Mouse (Mus musculus) T-cell, adult 2 months (primary cell): Measurements from ENCODE around the gene Acoxl.

Experiments used
- DNase-seq: peaks from one replicate; pipeline ENCODE4 v3.0.0; 2022; ENCODE audit warnings: low spot score

Acoxl gene

DNA sequence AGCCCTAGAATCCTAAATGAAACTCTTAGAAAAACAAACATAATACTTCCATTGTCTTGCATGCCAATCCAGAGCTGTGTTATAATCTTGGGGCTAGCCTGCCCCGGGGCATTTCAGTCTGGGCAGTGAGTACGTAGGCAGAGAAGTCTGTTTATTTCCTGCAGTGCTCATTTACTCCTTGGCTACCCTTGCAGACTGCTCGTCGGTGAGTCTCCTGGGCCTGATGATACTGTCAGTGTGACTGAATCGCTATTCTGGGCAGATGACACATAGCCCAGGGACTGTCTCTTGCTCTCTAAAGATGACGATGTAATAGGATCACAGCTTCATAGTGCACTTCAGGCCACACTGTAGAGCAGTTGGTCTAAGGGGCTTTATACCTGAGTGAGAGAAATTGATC lies 56.2 kb downstream of the Acoxl start:
- no peak for DNase-seq

DNA sequence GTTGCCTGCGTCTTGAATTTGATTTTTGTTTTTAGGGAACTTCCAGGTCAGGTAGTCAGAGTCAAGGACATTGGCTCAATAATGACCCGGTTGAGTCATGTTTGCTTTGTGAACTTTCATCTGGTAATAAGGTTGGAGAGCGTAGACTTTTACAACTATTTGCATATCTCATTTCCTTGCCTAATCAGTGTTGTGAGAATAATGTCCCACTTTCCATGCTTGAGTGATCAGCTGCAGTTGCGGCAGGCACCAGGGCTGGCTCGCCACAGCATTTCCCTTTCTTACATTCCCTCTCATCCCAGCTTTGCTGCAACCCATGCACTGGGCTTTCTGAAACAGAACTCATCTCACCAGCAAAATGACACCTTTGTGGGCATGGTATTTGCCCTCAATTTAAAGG lies 59.0 kb downstream of the Acoxl start:
- DNase-seq, result no peak

DNA sequence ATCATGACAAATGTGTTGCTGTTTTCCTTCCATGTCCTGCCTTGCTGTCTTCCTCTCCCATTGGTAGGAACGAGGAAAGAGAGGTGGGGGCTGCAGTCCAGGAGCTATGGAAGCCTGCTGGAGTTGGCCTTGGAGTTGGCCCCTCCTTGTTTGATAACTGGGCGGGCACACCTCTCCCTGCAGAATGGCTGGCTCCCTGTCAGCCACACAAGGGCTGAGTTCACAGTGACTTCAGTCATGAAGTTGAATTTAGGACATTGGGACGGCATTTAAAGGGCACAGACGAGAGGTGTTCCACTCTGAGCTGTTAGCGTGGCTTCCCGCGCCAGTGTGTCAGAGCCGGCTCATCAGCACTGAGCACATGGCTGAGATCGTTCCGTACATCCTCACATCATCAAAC lies 66.2 kb downstream of the Acoxl start:
- no peak for DNase-seq

GRCm38 (mm10) chr2:127906973-127907678 lies 68.5 kb downstream of the Acoxl start:
- DNase-seq, result no peak

GRCm38 (mm10) chr2:127907679-127908042 lies 69.0 kb downstream of the Acoxl start:
- DNase-seq, result no peak

DNA sequence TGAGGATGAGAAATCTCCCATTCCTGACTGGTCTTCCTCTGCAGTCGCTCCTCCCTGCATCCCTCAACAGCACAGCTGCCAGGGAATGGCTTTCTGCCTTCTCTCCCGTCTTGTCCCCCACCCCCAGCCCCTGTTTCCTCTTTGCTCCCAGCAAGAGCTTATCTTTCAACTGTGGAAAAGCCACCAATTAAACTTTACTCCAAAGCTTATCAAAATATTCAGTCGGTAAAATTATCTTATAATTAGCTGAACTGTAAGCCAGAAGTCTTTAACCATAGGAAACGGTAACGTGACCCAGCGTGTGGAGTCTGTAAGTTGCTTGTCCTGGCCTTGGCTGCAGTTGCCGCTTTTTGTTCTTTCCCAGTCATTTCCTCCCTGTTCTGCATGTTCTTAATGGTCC lies 70.2 kb downstream of the Acoxl start:
- DNase-seq, result no peak

DNA sequence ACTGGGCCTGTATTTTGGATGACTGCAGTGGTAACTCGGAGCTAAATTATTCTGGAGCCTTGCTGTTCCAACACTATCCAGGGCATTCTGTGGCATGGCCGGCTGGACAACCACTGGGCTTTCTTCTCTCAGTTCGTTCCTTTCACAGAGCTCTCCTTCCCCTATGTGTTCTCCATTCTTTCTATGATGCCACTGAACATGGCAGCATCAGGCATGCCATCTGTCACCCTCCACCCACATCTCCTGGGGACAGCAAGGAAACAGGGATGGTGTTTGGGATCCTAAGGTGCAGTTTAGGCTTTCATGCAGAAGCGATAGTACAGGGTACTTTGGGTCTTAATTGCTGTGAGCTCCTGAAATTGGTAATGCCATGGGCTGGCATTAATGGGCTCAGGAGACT lies 71.1 kb downstream of the Acoxl start:
- DNase-seq, result no peak

- no peak for DNase-seq
Observed at GRCm38 (mm10) chr2:127911579-127911978, 72.9 kb downstream of the Acoxl start.

DNA sequence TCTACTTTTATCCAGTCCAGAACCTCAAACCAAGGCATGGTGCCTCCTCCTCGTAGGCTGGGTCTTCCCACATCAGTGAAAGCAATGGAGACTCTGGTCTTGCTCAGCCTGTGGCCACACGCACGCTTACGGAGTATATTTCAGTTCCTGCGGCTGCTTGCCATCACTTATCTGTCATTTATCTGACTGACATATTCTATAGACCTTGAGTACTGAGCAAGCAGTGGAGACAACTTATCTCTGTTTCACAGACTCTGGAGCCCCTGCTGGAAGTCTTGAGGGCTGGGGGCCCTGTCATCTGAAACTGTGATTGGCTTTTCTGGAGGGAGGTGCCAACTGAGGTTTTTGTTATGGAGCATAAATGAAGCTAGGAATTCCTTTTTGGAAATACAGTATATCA lies 75.4 kb downstream of the Acoxl start:
- no peak for DNase-seq

DNA sequence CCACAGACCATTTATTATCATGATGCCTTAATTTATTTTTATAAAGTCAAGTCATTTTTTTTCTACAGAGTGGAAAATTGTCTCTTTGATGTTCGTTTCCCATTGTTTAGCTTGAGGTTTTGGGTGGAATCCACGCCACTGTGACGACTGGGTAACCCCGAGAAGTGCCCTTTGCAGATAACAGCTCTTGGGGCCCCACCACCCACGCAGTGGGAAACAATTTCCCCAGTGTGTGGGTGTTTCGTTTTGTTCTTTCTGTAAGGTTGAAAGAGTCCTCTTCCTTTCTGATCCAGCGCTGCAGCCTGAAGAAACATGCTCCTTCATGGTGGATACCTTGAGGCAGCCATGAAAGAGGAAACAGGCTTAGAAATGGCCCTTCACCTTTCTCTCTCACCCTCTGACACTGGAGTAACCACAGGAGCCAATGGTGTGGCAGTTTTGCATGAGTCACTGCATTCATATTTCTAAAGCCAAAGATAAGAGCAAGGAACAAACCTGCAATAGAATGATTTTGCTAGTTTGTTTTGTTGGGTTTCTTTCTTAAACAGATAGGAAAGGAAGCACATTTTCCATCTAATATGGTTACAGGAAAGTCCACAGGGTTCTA lies 78.2 kb downstream of the Acoxl start:
- DNase-seq, result peak; percentile 73

DNA sequence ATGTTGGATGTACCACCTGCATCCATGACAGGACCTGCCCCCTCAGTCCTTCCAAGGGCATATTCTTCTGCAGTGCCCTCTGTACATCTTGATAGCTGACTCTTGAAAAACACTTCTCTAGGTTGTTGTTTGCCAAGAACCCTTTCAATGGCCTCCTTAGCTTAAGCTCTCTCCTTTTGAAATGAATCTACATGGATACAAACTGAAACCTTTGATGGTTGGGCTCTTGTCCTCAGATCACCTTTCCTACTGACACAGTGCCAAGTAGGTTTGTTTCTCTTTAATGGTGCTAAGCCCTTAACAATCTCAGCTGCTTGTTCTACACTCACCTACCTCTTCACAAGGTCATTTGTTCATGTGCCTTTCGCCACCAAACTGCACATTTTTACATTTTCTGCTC lies 81.1 kb downstream of the Acoxl start:
- DNase-seq, result no peak

- DNase-seq, result peak; percentile 74
Observed at GRCm38 (mm10) chr2:127922036-127922901, 83.6 kb downstream of the Acoxl start.

DNA sequence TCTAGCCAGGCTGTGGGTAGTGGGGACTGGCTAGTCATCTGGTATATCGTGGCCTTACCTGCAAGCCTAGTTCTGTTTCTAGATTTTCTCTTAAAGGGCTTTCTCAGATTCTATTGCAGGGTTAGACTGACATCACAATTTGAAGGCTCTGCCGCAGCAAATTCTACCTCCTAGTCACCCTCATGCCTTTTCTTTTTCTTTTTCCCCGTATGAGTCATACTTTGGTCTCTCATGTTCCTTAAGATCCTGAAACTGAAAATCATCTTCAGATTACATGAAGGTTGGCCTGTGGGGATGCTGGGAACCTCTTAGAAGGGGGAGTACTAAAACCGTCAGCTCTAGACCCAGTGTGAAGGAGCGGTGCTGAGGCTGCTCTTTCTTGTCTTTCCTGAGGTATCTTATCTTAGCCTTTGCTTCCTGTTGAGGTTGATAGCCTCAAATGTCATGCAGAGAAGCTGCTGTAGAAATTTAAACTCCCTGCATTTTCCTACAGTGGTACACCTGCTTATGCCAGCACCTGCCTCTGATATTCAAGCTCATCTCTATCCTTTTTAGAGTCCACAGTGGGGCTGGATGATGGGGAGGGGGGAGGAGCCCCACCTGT lies 84.5 kb downstream of the Acoxl start:
- peak; percentile 20 for DNase-seq

- DNase-seq, result no peak
Observed at GRCm38 (mm10) chr2:127926679-127927324, 88.1 kb downstream of the Acoxl start.

DNA sequence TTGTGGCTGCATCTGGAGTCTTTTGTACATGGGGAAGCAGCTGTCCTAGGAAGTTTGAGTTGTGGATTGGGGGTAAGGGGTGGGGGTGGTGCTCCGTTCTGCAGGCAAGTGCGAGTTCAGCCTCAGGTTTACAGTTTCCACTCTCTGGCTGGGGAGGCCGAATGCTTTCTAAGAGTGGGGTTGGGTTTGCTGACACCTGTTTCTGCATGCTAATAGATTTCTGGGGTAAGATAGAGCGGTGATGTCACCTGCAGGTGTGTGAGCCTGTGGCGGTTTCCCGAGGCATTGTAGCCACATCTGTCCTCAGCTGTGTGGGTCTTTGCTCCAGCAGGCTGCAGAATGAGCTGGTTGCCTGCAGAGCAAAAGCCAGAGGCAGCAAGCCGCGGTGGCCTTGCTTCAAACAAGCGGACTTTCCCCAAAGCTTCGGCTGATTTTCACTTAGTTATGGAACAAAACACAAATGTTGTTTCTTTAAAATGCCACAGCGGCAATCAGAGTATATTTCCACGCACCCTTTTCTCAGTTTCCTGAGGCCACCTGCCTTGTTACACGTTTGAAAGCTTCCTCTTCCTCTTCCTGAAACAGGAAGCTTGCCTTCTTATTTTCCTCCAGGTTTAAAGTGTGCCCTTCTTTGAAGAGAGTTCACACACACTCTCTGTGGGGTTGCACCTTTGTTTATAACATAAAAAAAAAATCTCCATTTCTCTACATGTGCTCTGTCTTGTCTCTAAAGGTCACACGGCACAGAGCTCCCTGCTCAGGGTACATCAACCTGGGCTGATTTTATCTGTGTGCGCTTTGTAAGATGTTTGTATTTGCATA lies 89.0 kb downstream of the Acoxl start:
- peak; percentile 78 for DNase-seq

- no peak for DNase-seq
Observed at GRCm38 (mm10) chr2:127928279-127928678, 89.6 kb downstream of the Acoxl start.

GRCm38 (mm10) chr2:127928871-127929270 lies 90.2 kb downstream of the Acoxl start:
- DNase-seq, result no peak

DNA sequence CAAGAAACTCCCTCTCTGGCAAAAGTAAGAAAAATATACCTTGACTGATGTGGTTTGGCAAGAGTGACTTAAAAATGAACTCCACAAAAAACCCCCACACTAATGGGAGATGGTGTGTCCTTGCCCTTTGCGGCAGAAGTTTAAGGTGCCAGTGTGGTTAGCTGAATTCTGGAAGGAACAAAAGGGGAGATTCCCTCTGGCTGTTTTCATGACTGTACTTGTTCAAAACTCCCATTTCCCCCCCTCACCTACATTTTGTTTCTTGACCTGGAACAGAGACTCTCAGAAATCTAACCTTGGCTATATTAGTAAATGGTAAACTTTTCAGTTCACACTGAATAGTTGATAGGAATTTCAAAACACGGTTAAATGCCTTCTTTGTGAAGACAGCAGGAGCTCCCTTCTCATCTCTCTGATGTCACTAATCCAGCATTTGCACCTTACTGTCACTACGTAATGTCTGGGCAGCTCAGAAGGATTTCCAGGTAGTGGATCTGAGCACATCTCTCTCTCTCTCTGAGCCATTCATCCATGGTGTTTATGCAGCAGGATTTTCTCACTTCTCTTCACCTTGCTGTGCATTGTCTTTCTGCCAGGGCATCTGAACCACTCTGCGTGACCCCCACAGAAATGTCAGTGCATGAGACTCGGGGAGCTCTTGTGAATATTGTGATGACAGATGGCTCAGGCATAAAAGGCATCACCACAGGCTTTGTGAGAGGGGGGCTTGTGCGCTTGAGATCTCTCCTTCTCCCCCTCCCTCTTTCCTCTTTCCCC lies 91.5 kb downstream of the Acoxl start:
- no peak for DNase-seq

GRCm38 (mm10) chr2:127931576-127931975 lies 92.9 kb downstream of the Acoxl start:
- DNase-seq, result no peak

DNA sequence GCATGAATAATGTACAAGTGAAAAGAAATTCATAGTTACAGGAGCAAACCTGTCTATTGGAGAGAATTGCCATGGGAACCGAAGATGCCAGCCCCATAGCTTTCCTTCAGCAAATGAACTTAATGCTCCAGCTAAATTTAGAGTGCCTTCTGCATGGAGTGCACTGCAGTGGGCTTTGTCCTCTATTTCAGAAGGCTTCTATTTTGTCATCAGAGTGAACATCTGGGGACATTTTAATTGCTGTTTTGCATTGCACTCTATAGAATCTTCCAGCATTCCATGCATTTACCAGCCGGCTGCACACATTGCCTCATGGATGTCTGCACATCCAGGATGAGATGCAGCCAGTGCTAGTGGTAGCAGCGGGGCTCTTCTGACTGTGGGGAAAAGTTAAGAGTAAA lies 94.9 kb downstream of the Acoxl start:
- DNase-seq, result no peak

DNA sequence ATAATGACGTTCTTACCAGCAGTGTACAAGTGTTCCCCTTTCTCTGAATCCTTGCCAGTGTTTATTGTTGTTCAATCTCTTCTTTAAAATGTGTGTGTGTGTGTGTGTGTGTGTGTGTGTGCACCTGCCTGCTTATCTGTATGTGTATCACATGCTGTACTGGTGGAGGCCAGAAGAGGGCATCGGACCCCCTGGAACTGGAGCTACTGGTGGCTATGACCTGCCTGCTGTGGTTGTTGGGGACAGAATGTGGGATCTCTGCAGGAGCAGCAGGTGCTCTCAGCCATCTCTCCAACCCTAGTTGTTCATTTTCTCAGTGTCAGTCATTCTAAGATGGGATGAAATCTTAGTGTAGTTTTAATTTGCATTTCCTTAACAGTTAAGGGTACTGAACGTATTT lies 98.4 kb downstream of the Acoxl start:
- DNase-seq, result no peak
